Mouse (Mus musculus): Measurements from ENCODE around the gene St3gal2.

DNA sequence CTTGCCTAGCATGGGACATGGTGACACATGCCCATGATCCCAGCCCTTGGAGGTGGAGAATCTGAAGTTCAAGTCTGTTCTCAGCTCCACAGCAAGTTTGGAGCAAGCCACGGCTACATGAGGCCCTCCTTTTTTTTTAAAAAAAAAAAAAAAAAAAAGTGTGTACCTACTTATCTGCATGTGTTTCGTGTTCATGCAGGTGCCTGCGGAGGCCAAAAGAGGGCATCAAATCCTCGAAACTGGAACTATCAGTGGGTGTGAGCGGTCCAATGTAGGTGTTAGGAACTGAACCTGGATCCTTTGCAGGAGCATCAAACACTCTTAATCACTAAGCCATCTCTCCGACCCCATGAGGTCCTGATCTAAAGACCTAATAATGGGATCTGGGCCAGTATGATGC, 22.2 kb upstream of the St3gal2 start:
- TF ChIP-seq CTCF (IDR thresholded peaks at IDR 0.05; ENCODE audit: extremely low read depth, insufficient read depth, low read length) (no peak), POLR2A (IDR thresholded peaks at IDR 0.05; ENCODE audit: extremely low read depth, insufficient read depth, low read length) (no peak)

Data from cortical plate, adult 2 months (tissue).